Mouse (Mus musculus): ENCODE data around the gene Sohlh2. TPM values are rescaled to one million over a fixed set of nuclear protein-coding genes. Genes with fewer than 3 reads are reported as not detected.

The Sohlh2 gene
- total and polyA plus RNA-seq, 3 experiments, result not detected

GRCm38 (mm10) chr3:55206413-55206812, 24.6 kb downstream of the Sohlh2 start:
- H3K4me1 ChIP-seq (ENCODE audit: control insufficient read depth in 1 of 2, insufficient read depth in 2 of 2), result no peaks in the 10 kb centered on the region
- no peak overlapping the region for H3K9ac ChIP-seq (ENCODE audit: insufficient read depth, low read depth)
- in situ Hi-C loops (cut with MboI; ENCODE audit: low pct_ligation_motif_present, low pct_unique_long_range_greater_than_20kb, low sequenced_read_pairs), result no loop called here
- peaks cover 58% of the 10 kb centered on the region for H3K9me3 ChIP-seq (replicated peaks; ENCODE audit: low read length)
- H3K36me3 ChIP-seq (replicated peaks in 1 of 2; ENCODE audit: control insufficient read depth in 1 of 2, insufficient read depth in 1 of 2, low read length in 1 of 2), result no peaks in the 10 kb centered on the region
- H3K79me2 ChIP-seq (replicated peaks; ENCODE audit: control insufficient read depth, extremely low read depth, insufficient read depth, poor library complexity, severe bottlenecking), result no peaks in the 10 kb centered on the region
- DNase-seq (ENCODE audit: extremely low read depth), result no peak
- no peak for TF ChIP-seq ZNF384 (IDR thresholded peaks at IDR 0.05; ENCODE audit: low read depth, low read length)
- no peak for TF ChIP-seq NRF1 (IDR thresholded peaks at IDR 0.05; ENCODE audit: low read depth, low read length)
- TF ChIP-seq CTCF (conservative IDR thresholded peaks at IDR 0.05 in 1 of 2, IDR thresholded peaks at IDR 0.05 in 1 of 2; ENCODE audit: low read depth in 2 of 2, low read length in 2 of 2), result no peak
- no peak for TF ChIP-seq USF1 (IDR thresholded peaks at IDR 0.05; ENCODE audit: low read depth, low read length)
- no peak for TF ChIP-seq TCF12 (IDR thresholded peaks at IDR 0.05; ENCODE audit: low read depth, low read length)
- no peak for TF ChIP-seq MAX (IDR thresholded peaks at IDR 0.05; ENCODE audit: low read length)
- TF ChIP-seq ZMIZ1 (IDR thresholded peaks at IDR 0.05; ENCODE audit: low read depth, low read length), result no peak
- no peak for TF ChIP-seq CHD2 (IDR thresholded peaks at IDR 0.05; ENCODE audit: low read length)
- TF ChIP-seq ELF1 (IDR thresholded peaks at IDR 0.05; ENCODE audit: low read depth, low read length), result no peak
- dilution Hi-C loops (cut with MboI; ENCODE audit: extremely low pct_ligation_motif_present, extremely low pct_unique_long_range_greater_than_20kb, low sequenced_read_pairs), result no loop called here
- H3K27me3 ChIP-seq (replicated peaks), result no peaks in the 10 kb centered on the region
- no peak overlapping the region for H3K4me2 ChIP-seq (ENCODE audit: insufficient read depth, low read depth, poor library complexity, severe bottlenecking)
- H3K4me3 ChIP-seq (replicated peaks in 1 of 3; ENCODE audit: low read depth in 2 of 3, low read length in 2 of 3, poor library complexity in 1 of 3), result no peak overlapping the region
- no peak overlapping the region for H3K27ac ChIP-seq (ENCODE audit: insufficient read depth, low read depth)

- dilution Hi-C loops (cut with MboI; ENCODE audit: extremely low pct_ligation_motif_present, extremely low pct_unique_long_range_greater_than_20kb, low sequenced_read_pairs) (no loop called here), in situ Hi-C loops (cut with MboI; ENCODE audit: low pct_ligation_motif_present, low pct_unique_long_range_greater_than_20kb, low sequenced_read_pairs) (no loop called here)
- H3K9me3 ChIP-seq (replicated peaks; ENCODE audit: low read length), result peaks cover 62% of the 10 kb centered on the region
- H3K27me3 ChIP-seq (replicated peaks), result no peaks in the 10 kb centered on the region
- no peak overlapping the region for H3K27ac ChIP-seq (ENCODE audit: insufficient read depth, low read depth)
- no peaks in the 10 kb centered on the region for H3K4me1 ChIP-seq (ENCODE audit: control insufficient read depth in 1 of 2, insufficient read depth in 2 of 2)
- no peaks in the 10 kb centered on the region for H3K79me2 ChIP-seq (replicated peaks; ENCODE audit: control insufficient read depth, extremely low read depth, insufficient read depth, poor library complexity, severe bottlenecking)
- H3K4me2 ChIP-seq (ENCODE audit: insufficient read depth, low read depth, poor library complexity, severe bottlenecking), result no peak overlapping the region
- TF ChIP-seq TBP (conservative IDR thresholded peaks at IDR 0.05; ENCODE audit: low read depth, low read length), result no peak
- no peak for TF ChIP-seq NRF1 (IDR thresholded peaks at IDR 0.05; ENCODE audit: low read depth, low read length)
- no peak for TF ChIP-seq CTCF (conservative IDR thresholded peaks at IDR 0.05 in 1 of 2, IDR thresholded peaks at IDR 0.05 in 1 of 2; ENCODE audit: low read depth in 2 of 2, low read length in 2 of 2)
- H3K36me3 ChIP-seq (replicated peaks in 1 of 2; ENCODE audit: control insufficient read depth in 1 of 2, insufficient read depth in 1 of 2, low read length in 1 of 2), result no peaks in the 10 kb centered on the region
- no peak overlapping the region for H3K9ac ChIP-seq (ENCODE audit: insufficient read depth, low read depth)
- DNase-seq (ENCODE audit: extremely low read depth), result no peak
- H3K4me3 ChIP-seq (replicated peaks in 1 of 3; ENCODE audit: low read depth in 2 of 3, low read length in 2 of 3, poor library complexity in 1 of 3), result no peak overlapping the region
Measured at GRCm38 (mm10) chr3:55207665-55208064, 25.8 kb downstream of the Sohlh2 start.

GRCm38 (mm10) chr3:55212254-55212653, 30.4 kb downstream of the Sohlh2 start:
- no peak for TF ChIP-seq RAD21 (IDR thresholded peaks at IDR 0.05; ENCODE audit: low read depth, low read length)
- TF ChIP-seq USF1 (IDR thresholded peaks at IDR 0.05; ENCODE audit: low read depth, low read length), result no peak
- no peak for TF ChIP-seq TCF12 (IDR thresholded peaks at IDR 0.05; ENCODE audit: low read depth, low read length)
- TF ChIP-seq MAZ (IDR thresholded peaks at IDR 0.05; ENCODE audit: low read depth, low read length), result no peak
- no peak for TF ChIP-seq ZNF384 (IDR thresholded peaks at IDR 0.05; ENCODE audit: low read depth, low read length)
- TF ChIP-seq KAT2A (IDR thresholded peaks at IDR 0.05; ENCODE audit: insufficient replicate concordance, low read length), result no peak
- TF ChIP-seq ZKSCAN1 (IDR thresholded peaks at IDR 0.05; ENCODE audit: borderline replicate concordance, low read depth, low read length), result no peak
- TF ChIP-seq CHD1 (IDR thresholded peaks at IDR 0.05; ENCODE audit: low read depth, low read length), result no peak
- TF ChIP-seq ZC3H11A (IDR thresholded peaks at IDR 0.05; ENCODE audit: low read depth, low read length), result no peak
- no peak for TF ChIP-seq GABPA (IDR thresholded peaks at IDR 0.05; ENCODE audit: insufficient replicate concordance, low read depth, low read length)
- TF ChIP-seq PAX5 (IDR thresholded peaks at IDR 0.05; ENCODE audit: low read length), result no peak
- TF ChIP-seq MXI1 (IDR thresholded peaks at IDR 0.05; ENCODE audit: low read depth, low read length), result no peak
- TF ChIP-seq POLR2AphosphoS2 (IDR thresholded peaks at IDR 0.05; ENCODE audit: low read depth, low read length), result no peak
- TF ChIP-seq MYC (IDR thresholded peaks at IDR 0.05; ENCODE audit: low read depth, low read length), result no peak
- TF ChIP-seq SIN3A (IDR thresholded peaks at IDR 0.05; ENCODE audit: low read length), result no peak
- no peak for TF ChIP-seq MAFK (IDR thresholded peaks at IDR 0.05; ENCODE audit: insufficient replicate concordance, low read length)
- TF ChIP-seq HCFC1 (IDR thresholded peaks at IDR 0.05; ENCODE audit: low read depth, low read length), result no peak
- TF ChIP-seq CHD2 (IDR thresholded peaks at IDR 0.05; ENCODE audit: low read length), result no peak
- no peak for TF ChIP-seq IRF4 (IDR thresholded peaks at IDR 0.05; ENCODE audit: low read depth, low read length)
- no peak for TF ChIP-seq POLR2A (IDR thresholded peaks at IDR 0.05; ENCODE audit: low read depth, low read length)
- Histone ChIP-seq H3K9ac (ENCODE audit: insufficient read depth, low read depth) (no peak overlapping the region), H3K4me1 (ENCODE audit: control insufficient read depth in 1 of 2, insufficient read depth in 2 of 2) (no peaks in the 10 kb centered on the region), H3K79me2 (replicated peaks; ENCODE audit: control insufficient read depth, extremely low read depth, insufficient read depth, poor library complexity, severe bottlenecking) (no peaks in the 10 kb centered on the region), H3K4me3 (replicated peaks in 1 of 3; ENCODE audit: low read depth in 2 of 3, low read length in 2 of 3, poor library complexity in 1 of 3) (no peak overlapping the region), H3K36me3 (replicated peaks in 1 of 2; ENCODE audit: control insufficient read depth in 1 of 2, insufficient read depth in 1 of 2, low read length in 1 of 2) (no peaks in the 10 kb centered on the region), H3K27me3 (replicated peaks) (no peaks in the 10 kb centered on the region), H3K4me2 (ENCODE audit: insufficient read depth, low read depth, poor library complexity, severe bottlenecking) (no peak overlapping the region), H3K9me3 (replicated peaks; ENCODE audit: low read length) (peaks cover 69% of the 10 kb centered on the region), H3K27ac (ENCODE audit: insufficient read depth, low read depth) (no peak overlapping the region)
- dilution Hi-C loops (cut with MboI; ENCODE audit: extremely low pct_ligation_motif_present, extremely low pct_unique_long_range_greater_than_20kb, low sequenced_read_pairs) (no loop called here), in situ Hi-C loops (cut with MboI; ENCODE audit: low pct_ligation_motif_present, low pct_unique_long_range_greater_than_20kb, low sequenced_read_pairs) (no loop called here)
- no peak for DNase-seq (ENCODE audit: extremely low read depth)

Data from CH12.LX (cell line).